ENCODE assay signal across 15 mouse cellular contexts in genomic region chrX:77812031-77812430, GRCm38 (mm10). TPM values are rescaled to one million over a fixed set of nuclear protein-coding genes. Genes with fewer than 3 reads are reported as not detected.
A peak's percentile ranks its signal among the peaks of the same experiment; 100 is the strongest.
DNase-seq lines count a peak whose midpoint lies in the region; ATAC-seq lines count a peak whose summit lies in the region.
"Had no signal": no experiment of that assay in that cellular context is flagged by ENCODE, and none has a peak within 500 bp of the region (broad histone marks: within the 10 kb centered on the region; RNA-seq: fewer than 3 reads in every experiment).

No protein-coding gene starts in this region.

- H3K4me1 ChIP-seq in heart, embryonic 11.5 days (ENCODE audit: control insufficient read depth, insufficient read depth, low read length) = no peaks in the 10 kb centered on the region
- H3K4me1 ChIP-seq: forebrain, embryonic 15.5 days; heart, embryonic 12.5 days; liver, embryonic 13.5 days; midbrain, embryonic 12.5 days had no signal

- peak; percentile 8 for DNase-seq in cerebellum, adult 11-12 months
- peak; percentile 43 for DNase-seq in layer of hippocampus, adult 11-12 months (ENCODE audit: low spot score)
- no peak for DNase-seq in layer of hippocampus, postnatal 25 days (ENCODE audit: extremely low spot score in 1 of 2, low spot score in 1 of 2)
- peak; percentile 68 for DNase-seq in 416B (ENCODE audit: low read depth)
- peak; percentile 11 to 24 for DNase-seq in cerebellum, postnatal 25 days
- DNase-seq in spleen, postnatal 4 days (ENCODE audit: low spot score in 2 of 2) = no peak
- DNase-seq: liver, embryonic 13.5 days had no signal

- no peak overlapping the region for H3K4me2 ChIP-seq in heart, embryonic 11.5 days
- H3K4me2 ChIP-seq: forebrain, embryonic 15.5 days; heart, embryonic 12.5 days; liver, embryonic 13.5 days; midbrain, embryonic 12.5 days had no signal

- no peak overlapping the region for H3K27ac ChIP-seq in heart, embryonic 11.5 days (ENCODE audit: low read depth, low read length)
- H3K27ac ChIP-seq: forebrain, embryonic 15.5 days; liver, embryonic 13.5 days; midbrain, embryonic 12.5 days had no signal

- no peak overlapping the region for H3K9ac ChIP-seq in heart, embryonic 11.5 days (ENCODE audit: low read depth, low read length)
- H3K9ac ChIP-seq: forebrain, embryonic 15.5 days; heart, embryonic 12.5 days; liver, embryonic 13.5 days; midbrain, embryonic 12.5 days had no signal

- H3K9me3 ChIP-seq in heart, embryonic 11.5 days (replicated peaks; ENCODE audit: control insufficient read depth, low read length) = no peaks in the 10 kb centered on the region
- H3K9me3 ChIP-seq: forebrain, embryonic 15.5 days; heart, embryonic 12.5 days; liver, embryonic 13.5 days; midbrain, embryonic 12.5 days had no signal

- H3K36me3 ChIP-seq in heart, embryonic 11.5 days (ENCODE audit: control insufficient read depth, insufficient read depth, low read length) = no peaks in the 10 kb centered on the region
- H3K36me3 ChIP-seq: forebrain, embryonic 15.5 days; heart, embryonic 12.5 days; liver, embryonic 13.5 days; midbrain, embryonic 12.5 days had no signal

- no peak overlapping the region for H3K4me3 ChIP-seq in heart, embryonic 11.5 days (ENCODE audit: low read depth, low read length)
- H3K4me3 ChIP-seq: forebrain, embryonic 15.5 days; heart, embryonic 12.5 days; liver, embryonic 13.5 days; midbrain, embryonic 12.5 days had no signal

- ATAC-seq in cerebellum, adult (ENCODE audit: insufficient number of reproducible peaks, low FRiP score, low TSS enrichment) = no peak
- ATAC-seq in heart, embryonic 11.5 days (replicated peaks; ENCODE audit: insufficient number of reproducible peaks, low FRiP score, low TSS enrichment) = no peak
- ATAC-seq: forebrain, embryonic 15.5 days had no signal

- 47% methylated on average over 6 of the region's 6 CpGs for WGBS in heart, embryonic 11.5 days (ENCODE audit: insufficient replicate concordance)

- no peaks in the 10 kb centered on the region for H3K27me3 ChIP-seq in heart, embryonic 11.5 days (ENCODE audit: control insufficient read depth, insufficient read depth, low read length)
- H3K27me3 ChIP-seq: forebrain, embryonic 15.5 days; heart, embryonic 12.5 days; liver, embryonic 13.5 days; midbrain, embryonic 12.5 days had no signal

RNA-seq across cellular contexts. Expression of gene Prkx, which starts 16.0 kb away (rescaled TPM):
- 10 to 100 TPM; 11.4 to 12.8 TPM for total RNA-seq in layer of hippocampus, postnatal 25 days (2021)
- 9.4 and 12.0 TPM in 2 replicates for polyA plus RNA-seq in heart, embryonic 11.5 days (2014; fragmentation: Nextera tagmentation; extraction: Ambion mirVana)

RNA-seq across cellular contexts. Expression of gene Pbsn, which starts 41.4 kb away (rescaled TPM):
- total RNA-seq in layer of hippocampus, postnatal 25 days (2021) = not detected
- polyA plus RNA-seq in heart, embryonic 11.5 days (2014; fragmentation: Nextera tagmentation; extraction: Ambion mirVana) = not detected in 2 replicates
- total RNA-seq: neutrophil, adult 5-6 weeks had no signal
- polyA plus RNA-seq: C2C12; forebrain, embryonic 15.5 days; heart, embryonic 12.5 days; large intestine, adult 2 months; liver, embryonic 13.5 days; midbrain, embryonic 12.5 days had no signal

RNA-seq across cellular contexts. Expression of gene Gm14744, which starts 52.5 kb away (rescaled TPM):
- total RNA-seq in layer of hippocampus, postnatal 25 days (2021) = not detected
- polyA plus RNA-seq in heart, embryonic 11.5 days (2014; fragmentation: Nextera tagmentation; extraction: Ambion mirVana) = not detected in 2 replicates
- total RNA-seq: neutrophil, adult 5-6 weeks had no signal
- polyA plus RNA-seq: C2C12; forebrain, embryonic 15.5 days; heart, embryonic 12.5 days; large intestine, adult 2 months; liver, embryonic 13.5 days; midbrain, embryonic 12.5 days had no signal

Comparison
In these comparisons a context has a peak if more than half of its experiments do, and no peak if none do; other contexts are left out.
1. DNase-seq: peak in cerebellum, adult 11-12 months (single experiment), layer of hippocampus, adult 11-12 months (single experiment), 416B (single experiment) and cerebellum, postnatal 25 days (2 of 2); none in layer of hippocampus, postnatal 25 days (0 of 2) and spleen, postnatal 4 days (0 of 2).